Mouse (Mus musculus): ENCODE data around the gene Adamts8.

- TF ChIP-seq CTCF (IDR thresholded peaks at IDR 0.05; ENCODE audit: borderline replicate concordance, control insufficient read depth, extremely low read depth, insufficient read depth, low read length, poor library complexity) (no peak), POLR2A (IDR thresholded peaks at IDR 0.05; ENCODE audit: control insufficient read depth, extremely low read depth, insufficient read depth, low read length, poor library complexity) (no peak)
These were observed 24.5 kb downstream of the Adamts8 start for GRCm38 (mm10) chr9:30966881-30967280.
